Mouse (Mus musculus): ENCODE data around the gene Lnpep. TPM values are rescaled to one million over a fixed set of nuclear protein-coding genes. Genes with fewer than 3 reads are reported as not detected.
"Not testable (repeated sequence)": the region's sequence is repeated elsewhere in the genome, so short reads cannot be mapped to it uniquely, and the experiment has no call there.

Lnpep gene
- 100 to 1,000 TPM in 3 of 4 experiments, 10 to 100 TPM in 1; 95.9 to 107 (median 103) TPM for total RNA-seq (2022)

- peak; percentile 93 to 94 for DNase-seq (ENCODE audit: low spot score in 2 of 2)
Observed at GRCm38 (mm10) chr17:17624957-17625586, at the start of gene Lnpep. Gene Lnpep (minus strand): TSS chr17:17625050.

GRCm38 (mm10) chr17:17655829-17656176, 31.0 kb upstream of the Lnpep start:
- DNase-seq (ENCODE audit: low spot score in 2 of 2): no peak

- no peak for DNase-seq (ENCODE audit: low spot score in 2 of 2)
Observed at GRCm38 (mm10) chr17:17654997-17655828, 30.4 kb upstream of the Lnpep start.

GRCm38 (mm10) chr17:17652570-17652969, 27.7 kb upstream of the Lnpep start:
- no peak for DNase-seq (ENCODE audit: low spot score in 2 of 2)

GRCm38 (mm10) chr17:17645738-17646137, 20.9 kb upstream of the Lnpep start:
- peak in 1 of 2 experiments; percentile 24 for DNase-seq (ENCODE audit: low spot score in 2 of 2)

GRCm38 (mm10) chr17:17637387-17637786, 12.5 kb upstream of the Lnpep start:
- DNase-seq (ENCODE audit: low spot score in 2 of 2): no peak

- no peak for DNase-seq (ENCODE audit: low spot score in 2 of 2)
Observed at GRCm38 (mm10) chr17:17636147-17636546, 11.3 kb upstream of the Lnpep start.

- DNase-seq (ENCODE audit: low spot score in 2 of 2): no peak
Observed at GRCm38 (mm10) chr17:17634033-17634432, 9.2 kb upstream of the Lnpep start.

GRCm38 (mm10) chr17:17631985-17632384, 7.1 kb upstream of the Lnpep start:
- DNase-seq (ENCODE audit: low spot score in 2 of 2): no peak

- DNase-seq (ENCODE audit: low spot score in 2 of 2): not testable (repeated sequence)
Observed at GRCm38 (mm10) chr17:17628237-17628879, 3.5 kb upstream of the Lnpep start.

GRCm38 (mm10) chr17:17627558-17627957, 2.7 kb upstream of the Lnpep start:
- no peak for DNase-seq (ENCODE audit: low spot score in 2 of 2)

GRCm38 (mm10) chr17:17625887-17626679, 1.2 kb upstream of the Lnpep start:
- DNase-seq (ENCODE audit: low spot score in 2 of 2): no peak

GRCm38 (mm10) chr17:17624421-17624956, 361 bp downstream of the Lnpep start:
- peak; percentile 89 for DNase-seq (ENCODE audit: low spot score in 2 of 2)

- peak in 1 of 2 experiments; percentile 8 for DNase-seq (ENCODE audit: low spot score in 2 of 2)
Observed at GRCm38 (mm10) chr17:17623890-17624420, 895 bp downstream of the Lnpep start.

- no peak for DNase-seq (ENCODE audit: low spot score in 2 of 2)
Observed at GRCm38 (mm10) chr17:17623221-17623889, 1.5 kb downstream of the Lnpep start.

- no peak for DNase-seq (ENCODE audit: low spot score in 2 of 2)
Observed at GRCm38 (mm10) chr17:17622576-17622975, 2.3 kb downstream of the Lnpep start.

GRCm38 (mm10) chr17:17621586-17621985, 3.3 kb downstream of the Lnpep start:
- no peak for DNase-seq (ENCODE audit: low spot score in 2 of 2)

GRCm38 (mm10) chr17:17618463-17618862, 6.4 kb downstream of the Lnpep start:
- no peak for DNase-seq (ENCODE audit: low spot score in 2 of 2)

GRCm38 (mm10) chr17:17617440-17618204, 7.2 kb downstream of the Lnpep start:
- DNase-seq (ENCODE audit: low spot score in 2 of 2): no peak

GRCm38 (mm10) chr17:17612336-17612735, 12.5 kb downstream of the Lnpep start:
- DNase-seq (ENCODE audit: low spot score in 2 of 2): no peak

Measured in layer of hippocampus, adult 8-10 months (tissue).